Mouse (Mus musculus) CH12.LX (cell line): ENCODE measurements at regions not wholly inside any gene's neighbourhood (a gene's known extent, or its start where the extent isn't known, plus 50 kb on each side); places are given as distances from the start of the nearest gene placed in this dataset.

Experiments
- DNase-seq: peaks from one replicate; pipeline ENCODE4 v3.0.0-alpha.2; 2013; ENCODE audit errors: extremely low read depth
- H3K27ac ChIP-seq: 2 replicates; pipeline ENCODE4 v1.5.1; 2012; ENCODE audit warnings: low read depth, mild to moderate bottlenecking, control low read depth, moderate library complexity; ENCODE audit not compliant: insufficient read depth
- H3K27me3 ChIP-seq: replicated peaks from 2 replicates; pipeline ENCODE3; 2012; ENCODE audit warnings: inconsistent platforms
- H3K36me3 ChIP-seq, 2 experiments: replicated peaks in 1 of 2; 2 replicates each; pipeline versions ENCODE3 to v1.6.1; 2012; ENCODE audit warnings: inconsistent platforms in 1 of 2, low read length in 1 of 2, mild to moderate bottlenecking in 1 of 2, mixed read lengths in 1 of 2, moderate library complexity in 1 of 2; ENCODE audit not compliant: control insufficient read depth in 1 of 2, insufficient read depth in 1 of 2
- H3K4me1 ChIP-seq, 2 experiments: 2 replicates each; pipeline ENCODE4 v1.6.1; 2012; ENCODE audit warnings: inconsistent platforms in 1 of 2, moderate library complexity in 1 of 2; ENCODE audit not compliant: insufficient read depth in 2 of 2, control insufficient read depth in 1 of 2
- H3K4me2 ChIP-seq: 2 replicates; pipeline ENCODE4 v1.6.1; 2012; ENCODE audit warnings: low read depth, mild to moderate bottlenecking, control low read depth; ENCODE audit not compliant: poor library complexity, insufficient read depth, severe bottlenecking
- H3K4me3 ChIP-seq, 3 experiments: fragments of 150-350 bp in 1 of 3; sonication (generic) in 1 of 3; replicated peaks in 1 of 3; 2 replicates each; pipeline versions ENCODE3 to v1.5.1; 2011 to 2012; ENCODE audit warnings: low read depth in 2 of 3, low read length in 2 of 3, mild to moderate bottlenecking in 2 of 3, moderate library complexity in 2 of 3, control low read depth in 1 of 3, improper control_type of control experiment in 1 of 3, inconsistent platforms in 1 of 3, mixed read lengths in 1 of 3; ENCODE audit not compliant: poor library complexity in 1 of 3
- H3K79me2 ChIP-seq: replicated peaks from 2 replicates; pipeline ENCODE4 v1.6.1; 2012; ENCODE audit warnings: mild to moderate bottlenecking, moderate library complexity; ENCODE audit not compliant: control insufficient read depth, poor library complexity, insufficient read depth, severe bottlenecking; ENCODE audit errors: extremely low read depth
- H3K9ac ChIP-seq: 2 replicates; pipeline ENCODE4 v1.6.1; 2012; ENCODE audit warnings: low read depth, mild to moderate bottlenecking, control low read depth, moderate library complexity; ENCODE audit not compliant: insufficient read depth
- H3K9me3 ChIP-seq: replicated peaks from 2 replicates; pipeline ENCODE3; 2012; ENCODE audit warnings: low read length, inconsistent platforms, mixed read lengths
- CHD2 ChIP-seq: IDR thresholded peaks from 2 replicates; pipeline ENCODE4 v1.6.1; 2011; ENCODE audit warnings: low read length, improper control_type of control experiment
- EP300 ChIP-seq: IDR thresholded peaks from 2 replicates; pipeline ENCODE4 v1.6.1; 2011; ENCODE audit warnings: low read length, improper control_type of control experiment
- ETS1 ChIP-seq: conservative IDR thresholded peaks from 2 replicates; pipeline ENCODE4 v1.6.1; 2012; ENCODE audit warnings: low read depth, mild to moderate bottlenecking, inconsistent platforms, low read length, improper control_type of control experiment, moderate library complexity
- GABPA ChIP-seq: IDR thresholded peaks from 2 replicates; pipeline ENCODE4 v1.6.1; 2012; ENCODE audit warnings: low read depth, low read length, improper control_type of control experiment, inconsistent platforms; ENCODE audit not compliant: insufficient replicate concordance
- HCFC1 ChIP-seq: IDR thresholded peaks from 2 replicates; pipeline ENCODE4 v1.6.1; 2012; ENCODE audit warnings: low read depth, mild to moderate bottlenecking, inconsistent platforms, low read length, improper control_type of control experiment
- IRF4 ChIP-seq: IDR thresholded peaks from 2 replicates; pipeline ENCODE4 v1.6.1; 2014; ENCODE audit warnings: low read depth, mild to moderate bottlenecking, inconsistent platforms, low read length, improper control_type of control experiment
- MAFK ChIP-seq: IDR thresholded peaks from 2 replicates; pipeline ENCODE4 v1.6.1; 2011; ENCODE audit warnings: low read length, improper control_type of control experiment; ENCODE audit not compliant: insufficient replicate concordance
- MXI1 ChIP-seq: IDR thresholded peaks from 2 replicates; pipeline ENCODE4 v1.6.1; 2011; ENCODE audit warnings: mild to moderate bottlenecking, low read depth, low read length, improper control_type of control experiment
- NRF1 ChIP-seq: IDR thresholded peaks from 2 replicates; pipeline ENCODE4 v1.6.1; 2014; ENCODE audit warnings: low read depth, mild to moderate bottlenecking, inconsistent platforms, low read length, improper control_type of control experiment, moderate library complexity
- POLR2A ChIP-seq: IDR thresholded peaks from 2 replicates; pipeline ENCODE4 v1.6.1; 2011; ENCODE audit warnings: low read depth, mild to moderate bottlenecking, improper control_type of control experiment, low read length
- RAD21 ChIP-seq: IDR thresholded peaks from 2 replicates; pipeline ENCODE4 v1.6.1; 2011; ENCODE audit warnings: low read depth, mild to moderate bottlenecking, low read length, improper control_type of control experiment, moderate library complexity
- RCOR1 ChIP-seq: conservative IDR thresholded peaks from 2 replicates; pipeline ENCODE4 v1.6.1; 2012; ENCODE audit warnings: low read depth, mild to moderate bottlenecking, inconsistent platforms, low read length, improper control_type of control experiment
- SIN3A ChIP-seq: IDR thresholded peaks from 2 replicates; pipeline ENCODE4 v1.6.1; 2012; ENCODE audit warnings: low read length, improper control_type of control experiment, inconsistent platforms
- TBP ChIP-seq: conservative IDR thresholded peaks from 2 replicates; pipeline ENCODE4 v1.6.1; 2011; ENCODE audit warnings: low read depth, low read length, improper control_type of control experiment
- TCF12 ChIP-seq: IDR thresholded peaks from 2 replicates; pipeline ENCODE4 v1.6.1; 2014; ENCODE audit warnings: low read depth, mild to moderate bottlenecking, inconsistent platforms, low read length, improper control_type of control experiment
- ZKSCAN1 ChIP-seq: IDR thresholded peaks from 2 replicates; pipeline ENCODE4 v1.6.1; 2012; ENCODE audit warnings: low read depth, inconsistent platforms, low read length, improper control_type of control experiment, borderline replicate concordance
- ZMIZ1 ChIP-seq: IDR thresholded peaks from 2 replicates; pipeline ENCODE4 v1.6.1; 2012; ENCODE audit warnings: low read depth, mild to moderate bottlenecking, inconsistent platforms, low read length, improper control_type of control experiment
- dilution Hi-C: fragments of 300-500 bp; cut with MboI; formaldehyde crosslinking; loops from 2 replicates; pipeline ENCODE4 v1.14.3; 2020; ENCODE audit warnings: low sequenced_read_pairs; ENCODE audit not compliant: extremely low pct_unique_long_range_greater_than_20kb, extremely low pct_ligation_motif_present
- in situ Hi-C: fragments of 300-500 bp; cut with MboI; formaldehyde crosslinking; loops from 3 replicates; pipeline ENCODE4 v1.14.3; 2019; ENCODE audit warnings: low sequenced_read_pairs, low pct_ligation_motif_present, low pct_unique_long_range_greater_than_20kb, mixed read lengths

- H3K27ac ChIP-seq, result no peak overlapping the region
- peaks cover 33% of the 10 kb centered on the region for H3K9me3 ChIP-seq
- TF ChIP-seq MXI1 (no peak), MAFK (peak; percentile 86)
- TF ChIP-seq, all 38 proteins: peak for 1
- no peak for DNase-seq
- Histone ChIP-seq H3K4me1 (no peaks in the 10 kb centered on the region), H3K36me3 (no peaks in the 10 kb centered on the region), H3K79me2 (no peaks in the 10 kb centered on the region), H3K4me3 (no peak overlapping the region), H3K27me3 (no peaks in the 10 kb centered on the region), H3K4me2 (no peak overlapping the region), H3K9ac (no peak overlapping the region)
- dilution Hi-C loops (no loop called here), in situ Hi-C loops (no loop called here)
Measured at GRCm38 (mm10) chr16:79937042-79937441, 846.1 kb upstream of the Tmprss15 start.

GRCm38 (mm10) chr16:79907126-79907525 lies 816.2 kb upstream of the Tmprss15 start:
- in situ Hi-C loops, result no loop called here
- Histone ChIP-seq H3K9ac (no peak overlapping the region), H3K4me1 (no peaks in the 10 kb centered on the region), H3K36me3 (no peaks in the 10 kb centered on the region), H3K9me3 (peaks cover 39% of the 10 kb centered on the region), H3K4me3 (no peak overlapping the region), H3K79me2 (no peaks in the 10 kb centered on the region), H3K27me3 (no peaks in the 10 kb centered on the region), H3K27ac (no peak overlapping the region), H3K4me2 (no peak overlapping the region)
- no peak for DNase-seq
- dilution Hi-C loops, result no loop called here
- TF ChIP-seq MAFK, result no peak
- TF ChIP-seq ZKSCAN1, result no peak
- TF ChIP-seq CHD2, result no peak
- no peak for TF ChIP-seq POLR2A
- TF ChIP-seq NRF1, result no peak
- TF ChIP-seq IRF4, result no peak
- TF ChIP-seq RAD21, result no peak
- TF ChIP-seq TCF12, result no peak
- no peak for TF ChIP-seq ZMIZ1
- TF ChIP-seq ETS1, result no peak
- no peak for TF ChIP-seq RCOR1
- no peak for TF ChIP-seq TBP
- no peak for TF ChIP-seq GABPA
- no peak for TF ChIP-seq EP300
- no peak for TF ChIP-seq HCFC1
- TF ChIP-seq SIN3A, result no peak
